Comparison of ENCODE assay signal across 19 mouse cellular contexts in genomic region chr12:108367909-108368308, GRCm38 (mm10). TPM values are rescaled to one million over a fixed set of nuclear protein-coding genes. Genes with fewer than 3 reads are reported as not detected.
A peak's percentile ranks its signal among the peaks of the same experiment; 100 is the strongest.
DNase-seq lines count a peak whose midpoint lies in the region; ATAC-seq lines count a peak whose summit lies in the region.
"Had no signal": no experiment of that assay in that cellular context is flagged by ENCODE, and none has a peak within 500 bp of the region (broad histone marks: within the 10 kb centered on the region; RNA-seq: fewer than 3 reads in every experiment).

No protein-coding gene starts in this region.

- no peak for DNase-seq in hindbrain, embryonic 10.5 days (ENCODE audit: low spot score)
- DNase-seq in hindbrain, embryonic 11.5 days (ENCODE audit: low spot score) = no peak
- peak; percentile 74 for DNase-seq in cerebellum, adult 9-11 months
- DNase-seq in heart, postnatal 4 days = peak; percentile 52
- peak; percentile 61 for DNase-seq in lung, postnatal 10 days
- no peak for DNase-seq in thymus, postnatal 0 days (ENCODE audit: low spot score)
- DNase-seq: adrenal gland, postnatal 25 days; right cerebral cortex, postnatal 4 days; thymus, postnatal 4 days had no signal

- no peak overlapping the region for H3K4me2 ChIP-seq in hindbrain, embryonic 11.5 days (replicated peaks; ENCODE audit: low read depth, low read length)
- no peak overlapping the region for H3K4me2 ChIP-seq in forebrain, embryonic 15.5 days (replicated peaks)
- H3K4me2 ChIP-seq: heart, embryonic 13.5 days; stomach, embryonic 15.5 days had no signal

- WGBS in hindbrain, embryonic 10.5 days = 83% methylated on average over 2 of the region's 2 CpGs
- 79% methylated on average over 2 of the region's 2 CpGs for WGBS in hindbrain, embryonic 11.5 days
- 71% methylated on average over 2 of the region's 2 CpGs for WGBS in forebrain, embryonic 15.5 days

- H3K4me1 ChIP-seq in hindbrain, embryonic 10.5 days (replicated peaks) = peaks cover 68% of the 10 kb centered on the region
- peaks cover 5% of the 10 kb centered on the region; the same call in 1 of the 2 replicates for H3K4me1 ChIP-seq in hindbrain, embryonic 11.5 days (replicated peaks; ENCODE audit: control insufficient read depth, insufficient read depth, low read length)
- peaks cover 5% of the 10 kb centered on the region for H3K4me1 ChIP-seq in forebrain, embryonic 15.5 days

- H3K9me3 ChIP-seq in hindbrain, embryonic 10.5 days = no peaks in the 10 kb centered on the region
- no peaks in the 10 kb centered on the region for H3K9me3 ChIP-seq in hindbrain, embryonic 11.5 days (ENCODE audit: control insufficient read depth, low read length)
- no peaks in the 10 kb centered on the region for H3K9me3 ChIP-seq in forebrain, embryonic 15.5 days
- H3K9me3 ChIP-seq: heart, embryonic 13.5 days; limb, embryonic 10.5 days; stomach, embryonic 15.5 days had no signal

- H3K36me3 ChIP-seq in hindbrain, embryonic 10.5 days = no peaks in the 10 kb centered on the region
- no peaks in the 10 kb centered on the region for H3K36me3 ChIP-seq in hindbrain, embryonic 11.5 days (ENCODE audit: control insufficient read depth, insufficient read depth, low read length)
- no peaks in the 10 kb centered on the region for H3K36me3 ChIP-seq in forebrain, embryonic 15.5 days
- H3K36me3 ChIP-seq: heart, embryonic 13.5 days; limb, embryonic 10.5 days; stomach, embryonic 15.5 days had no signal

- no peaks in the 10 kb centered on the region for H3K27me3 ChIP-seq in hindbrain, embryonic 10.5 days (ENCODE audit: insufficient read depth, poor library complexity, severe bottlenecking)
- H3K27me3 ChIP-seq in hindbrain, embryonic 11.5 days (ENCODE audit: control insufficient read depth, insufficient read depth, low read length) = no peaks in the 10 kb centered on the region
- H3K27me3 ChIP-seq in forebrain, embryonic 15.5 days = no peaks in the 10 kb centered on the region
- H3K27me3 ChIP-seq: heart, embryonic 13.5 days; Patski; stomach, embryonic 15.5 days had no signal

- no peak for ATAC-seq in hindbrain, embryonic 11.5 days (ENCODE audit: low FRiP score)
- ATAC-seq in forebrain, embryonic 15.5 days (replicated peaks) = no peak
- ATAC-seq: hindbrain, embryonic 16.5 days; midbrain, embryonic 16.5 days; Patski had no signal

- H3K27ac ChIP-seq in hindbrain, embryonic 10.5 days = 0 out of 2 replicates have a peak overlapping the region, but pooled peaks have one; percentile 58
- H3K27ac ChIP-seq in hindbrain, embryonic 11.5 days (ENCODE audit: low read depth, low read length) = no peak overlapping the region
- no peak overlapping the region for H3K27ac ChIP-seq in forebrain, embryonic 15.5 days (replicated peaks)
- H3K27ac ChIP-seq: heart, embryonic 13.5 days; stomach, embryonic 15.5 days had no signal

- H3K4me3 ChIP-seq in hindbrain, embryonic 10.5 days = no peak overlapping the region
- H3K4me3 ChIP-seq in hindbrain, embryonic 11.5 days (ENCODE audit: low read depth, low read length) = no peak overlapping the region
- no peak overlapping the region for H3K4me3 ChIP-seq in forebrain, embryonic 15.5 days
- H3K4me3 ChIP-seq: heart, embryonic 13.5 days; limb, embryonic 10.5 days; stomach, embryonic 15.5 days had no signal

- no peak overlapping the region for H3K9ac ChIP-seq in hindbrain, embryonic 11.5 days (ENCODE audit: low read depth, low read length)
- H3K9ac ChIP-seq in forebrain, embryonic 15.5 days (replicated peaks) = no peak overlapping the region
- H3K9ac ChIP-seq: heart, embryonic 13.5 days; stomach, embryonic 15.5 days had no signal

RNA-seq across cellular contexts. Expression of gene Eml1, which starts 2.8 kb away (rescaled TPM):
- 104 and 125 TPM in 2 replicates for polyA plus RNA-seq in hindbrain, embryonic 10.5 days (2016; fragmentation: Nextera tagmentation; extraction: Ambion mirVana)
- 91.3 and 107 TPM in 2 replicates for polyA plus RNA-seq in hindbrain, embryonic 11.5 days (2014; fragmentation: Nextera tagmentation; extraction: Ambion mirVana)
- total RNA-seq in heart, postnatal 4 days (2021) = 10 to 100 TPM; 78.1 to 80.5 TPM
- 3.7 and 3.9 TPM in 2 replicates for polyA plus RNA-seq in thymus, postnatal 0 days (2015; fragmentation: Nextera tagmentation; extraction: Ambion mirVana)
- polyA plus RNA-seq in forebrain, embryonic 15.5 days (2015; fragmentation: Nextera tagmentation; extraction: Ambion mirVana) = 58.6 and 65.7 TPM in 2 replicates
- total RNA-seq: CH12.LX; common myeloid progenitor, adult 5-6 weeks had no signal

RNA-seq across cellular contexts. Expression of gene Cyp46a1, which starts 33.7 kb away (rescaled TPM):
- polyA plus RNA-seq in hindbrain, embryonic 10.5 days (2016; fragmentation: Nextera tagmentation; extraction: Ambion mirVana) = 17.8 and 19.1 TPM in 2 replicates
- polyA plus RNA-seq in hindbrain, embryonic 11.5 days (2014; fragmentation: Nextera tagmentation; extraction: Ambion mirVana) = 11.0 and 11.7 TPM in 2 replicates
- total RNA-seq in heart, postnatal 4 days (2021) = 1 to 10 TPM; 2.5 to 3.3 TPM
- 0.36 TPM in 1 of 2 replicates, not detected in the other for polyA plus RNA-seq in thymus, postnatal 0 days (2015; fragmentation: Nextera tagmentation; extraction: Ambion mirVana)
- 19.8 and 22.6 TPM in 2 replicates for polyA plus RNA-seq in forebrain, embryonic 15.5 days (2015; fragmentation: Nextera tagmentation; extraction: Ambion mirVana)
- total RNA-seq: CH12.LX; common myeloid progenitor, adult 5-6 weeks; neutrophil, adult 5-6 weeks had no signal

Comparison
In these comparisons a context has a peak if more than half of its experiments do, and no peak if none do; other contexts are left out.
1. DNase-seq: peak in cerebellum, adult 9-11 months (single experiment), heart, postnatal 4 days (single experiment) and lung, postnatal 10 days (single experiment); none in hindbrain, embryonic 10.5 days (single experiment), hindbrain, embryonic 11.5 days (single experiment) and thymus, postnatal 0 days (single experiment).
2. RNA of gene Eml1, which starts 2.8 kb away (polyA plus RNA-seq): 104 to 125 TPM in hindbrain, embryonic 10.5 days, 91.3 to 107 TPM in hindbrain, embryonic 11.5 days and 58.6 to 65.7 TPM in forebrain, embryonic 15.5 days; 3.7 to 3.9 TPM in thymus, postnatal 0 days; every median in the first group is over 10 times any median in the second.